Mouse (Mus musculus) midbrain, postnatal 0 days (tissue): ENCODE measurements at regions not wholly inside any gene's neighbourhood (a gene's known extent, or its start where the extent isn't known, plus 50 kb on each side); places are given as distances from the start of the nearest gene placed in this dataset.

Experiments
- ATAC-seq: fragments of 200-750 bp; cut with Nextera tagmentation; 2 replicates; pipeline ENCODE4 v1.8.0; 2017; ENCODE audit warnings: moderate number of reproducible peaks, mild to moderate bottlenecking, moderate TSS enrichment, moderate library complexity; ENCODE audit not compliant: low FRiP score
- DNase-seq: peaks from one replicate; pipeline ENCODE4 v3.0.0-alpha.2; 2015; ENCODE audit warnings: low spot score
- H3K27ac ChIP-seq: fragments of 300-500 bp; sonication (generic); 2 replicates; pipeline ENCODE4 v1.5.1; 2014; ENCODE audit warnings: low read depth, mild to moderate bottlenecking, low read length, mixed read lengths
- H3K27me3 ChIP-seq: fragments of 300-500 bp; sonication (generic); 2 replicates; pipeline ENCODE4 v1.6.1; 2014; ENCODE audit warnings: low read length, control low read depth, mixed read lengths; ENCODE audit not compliant: insufficient read depth
- H3K36me3 ChIP-seq: fragments of 300-500 bp; sonication (generic); 2 replicates; pipeline ENCODE4 v1.6.1; 2014; ENCODE audit warnings: low read length, control low read depth, mixed read lengths; ENCODE audit not compliant: insufficient read depth
- H3K4me1 ChIP-seq: fragments of 300-500 bp; sonication (generic); 2 replicates; pipeline ENCODE4 v1.6.1; 2014; ENCODE audit warnings: mild to moderate bottlenecking, control low read depth, antibody characterized with exemption, low read length, mixed read lengths; ENCODE audit not compliant: insufficient read depth
- H3K4me2 ChIP-seq: fragments of 300-500 bp; sonication (generic); 2 replicates; pipeline ENCODE4 v1.6.1; 2014; ENCODE audit warnings: low read depth, mild to moderate bottlenecking, low read length, mixed read lengths; ENCODE audit not compliant: poor library complexity, severe bottlenecking
- H3K4me3 ChIP-seq: fragments of 300-500 bp; sonication (generic); 2 replicates; pipeline ENCODE4 v1.5.1; 2014; ENCODE audit warnings: low read depth, mild to moderate bottlenecking, low read length, moderate library complexity
- H3K9ac ChIP-seq: fragments of 300-500 bp; sonication (generic); replicated peaks from 2 replicates; pipeline ENCODE4 v1.6.1; 2014; ENCODE audit warnings: mild to moderate bottlenecking, low read length, moderate library complexity, mixed read lengths; ENCODE audit not compliant: poor library complexity, severe bottlenecking
- H3K9me3 ChIP-seq: fragments of 300-500 bp; sonication (generic); 2 replicates; pipeline ENCODE4 v1.6.1; 2016; ENCODE audit warnings: low read length, control low read depth
- CTCF ChIP-seq: IDR thresholded peaks from 2 replicates; pipeline ENCODE4 v1.5.1; 2016; ENCODE audit warnings: antibody characterized with exemption, mild to moderate bottlenecking
- WGBS: fragments of 180-500 bp; shearing (Covaris S2); extraction: QIAGEN DNeasy Blood & Tissue Kit; methylation state at CpG from one replicate; pipeline ENCODE4 v1.1.7; 2014; 5-methylcytosine and 5-hydroxymethylcytosine counted together

GRCm38 (mm10) chr6:78115079-78115478 is 135.6 kb upstream of the Ctnna2 start:
- no peaks in the 10 kb centered on the region for H3K4me1 ChIP-seq

DNA sequence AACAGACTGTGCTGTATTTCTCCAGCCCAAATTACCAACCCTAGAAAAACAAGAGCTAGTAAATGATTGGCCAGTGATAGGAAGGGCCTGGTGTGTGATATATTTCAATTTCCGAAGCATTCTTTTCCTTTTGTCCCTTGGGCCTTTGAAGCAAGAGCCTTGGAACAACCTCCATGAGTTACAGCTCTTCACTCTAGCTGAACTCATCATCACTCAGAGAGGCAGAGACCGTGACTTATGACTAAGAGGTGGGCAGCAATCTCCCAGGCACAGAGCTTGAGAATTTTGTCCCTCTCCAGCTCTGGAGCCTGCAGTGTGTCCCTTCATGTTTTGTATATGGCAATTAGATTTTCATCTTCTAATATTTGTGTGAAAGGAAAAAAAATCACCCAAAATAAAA is 103.0 kb upstream of the Ctnna2 start:
- TF ChIP-seq CTCF, result no peak
- WGBS, result 77% methylated on average over 2 of the region's 2 CpGs
- Histone ChIP-seq H3K9ac (no peak overlapping the region), H3K4me3 (no peak overlapping the region), H3K9me3 (no peaks in the 10 kb centered on the region), H3K36me3 (no peaks in the 10 kb centered on the region), H3K4me2 (no peak overlapping the region), H3K27me3 (no peaks in the 10 kb centered on the region), H3K27ac (no peak overlapping the region), H3K4me1 (no peaks in the 10 kb centered on the region)
- ATAC-seq (no peak), DNase-seq (no peak)

More at GRCm38 (mm10) chr6:78115079-78115478, 135.6 kb upstream of the Ctnna2 start:
- ATAC-seq, result no peak
- TF ChIP-seq CTCF, result peak; percentile 34; the same call in 1 of the 2 replicates
- WGBS, result 28% methylated on average over 4 of the region's 4 CpGs
- Histone ChIP-seq H3K4me2 (no peak overlapping the region), H3K36me3 (no peaks in the 10 kb centered on the region), H3K9me3 (no peaks in the 10 kb centered on the region), H3K4me3 (no peak overlapping the region), H3K9ac (no peak overlapping the region), H3K27ac (no peak overlapping the region), H3K27me3 (no peaks in the 10 kb centered on the region)
- no peak for DNase-seq

DNA sequence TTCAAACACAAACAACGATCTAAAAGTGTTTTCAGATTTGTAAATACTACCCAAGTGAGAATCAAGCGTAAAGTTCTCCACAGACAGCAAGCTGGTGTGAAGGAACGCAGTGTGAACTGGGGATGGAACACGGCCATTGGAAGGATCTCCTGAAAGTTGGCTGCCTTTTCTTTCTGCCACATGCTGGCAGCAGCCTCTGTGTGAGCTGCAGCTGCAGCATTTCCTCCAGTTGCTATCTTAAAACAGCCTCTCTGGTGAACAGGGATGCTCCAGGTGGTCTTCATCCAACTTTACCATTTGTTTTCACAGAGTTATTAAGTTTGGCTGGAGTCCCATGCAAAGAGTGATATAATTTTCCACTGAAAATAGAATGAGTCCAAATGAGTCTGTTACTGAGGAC is 99.4 kb upstream of the Ctnna2 start:
- H3K27me3 ChIP-seq, result no peaks in the 10 kb centered on the region
- H3K9me3 ChIP-seq, result no peaks in the 10 kb centered on the region
- H3K4me1 ChIP-seq, result no peaks in the 10 kb centered on the region
- H3K4me2 ChIP-seq, result no peak overlapping the region
- H3K9ac ChIP-seq, result no peak overlapping the region
- TF ChIP-seq CTCF, result no peak
- WGBS, result 70% methylated on average over 4 of the region's 4 CpGs
- H3K27ac ChIP-seq, result no peak overlapping the region
- H3K36me3 ChIP-seq, result no peaks in the 10 kb centered on the region
- peak; percentile 3 for DNase-seq
- no peak for ATAC-seq
- no peak overlapping the region for H3K4me3 ChIP-seq

- H3K4me3 ChIP-seq, result no peak overlapping the region
- no peak overlapping the region for H3K4me2 ChIP-seq
- DNase-seq, result no peak
- H3K9me3 ChIP-seq, result no peaks in the 10 kb centered on the region
- TF ChIP-seq CTCF, result no peak
- H3K9ac ChIP-seq, result no peak overlapping the region
- no peak overlapping the region for H3K27ac ChIP-seq
- no peaks in the 10 kb centered on the region for H3K36me3 ChIP-seq
- ATAC-seq, result no peak
- 50% methylated on average over 1 of the region's 1 CpGs for WGBS
- H3K4me1 ChIP-seq, result no peaks in the 10 kb centered on the region
- no peaks in the 10 kb centered on the region for H3K27me3 ChIP-seq
Observed at GRCm38 (mm10) chr6:78066323-78066722, 86.8 kb upstream of the Ctnna2 start.

DNA sequence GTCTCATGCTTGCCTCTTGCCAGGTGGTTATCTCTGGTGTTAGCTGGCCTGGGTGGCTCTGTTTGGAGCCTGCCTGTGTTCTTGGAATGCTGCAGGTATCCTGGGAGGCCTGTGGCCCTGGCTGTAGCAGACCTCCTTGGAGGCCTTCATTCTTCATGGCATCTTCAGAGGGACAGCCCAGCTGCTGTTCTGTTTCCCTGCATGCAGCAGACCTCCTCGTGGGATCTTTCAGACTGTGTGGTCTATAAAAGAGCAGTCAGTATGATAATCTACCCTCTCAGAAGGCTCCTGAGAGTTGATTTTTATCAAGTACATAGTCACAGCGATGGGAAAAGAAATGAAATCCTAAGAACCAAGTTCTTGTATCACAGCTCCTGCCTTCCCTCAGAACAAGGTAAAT is 86.2 kb upstream of the Ctnna2 start:
- ATAC-seq (no peak), DNase-seq (no peak)
- TF ChIP-seq CTCF, result no peak

More for the DNA sequence above, 86.2 kb upstream of the Ctnna2 start:
- no peaks in the 10 kb centered on the region for H3K9me3 ChIP-seq
- 28% methylated on average over 2 of the region's 2 CpGs for WGBS
- no peak overlapping the region for H3K9ac ChIP-seq
- H3K27me3 ChIP-seq, result no peaks in the 10 kb centered on the region
- H3K4me3 ChIP-seq, result no peak overlapping the region
- H3K4me2 ChIP-seq, result no peak overlapping the region
- H3K27ac ChIP-seq, result no peak overlapping the region
- H3K4me1 ChIP-seq, result no peaks in the 10 kb centered on the region
- no peaks in the 10 kb centered on the region for H3K36me3 ChIP-seq
